Mouse (Mus musculus): ENCODE results near the gene Ndel1.

Ndel1 gene

DNA sequence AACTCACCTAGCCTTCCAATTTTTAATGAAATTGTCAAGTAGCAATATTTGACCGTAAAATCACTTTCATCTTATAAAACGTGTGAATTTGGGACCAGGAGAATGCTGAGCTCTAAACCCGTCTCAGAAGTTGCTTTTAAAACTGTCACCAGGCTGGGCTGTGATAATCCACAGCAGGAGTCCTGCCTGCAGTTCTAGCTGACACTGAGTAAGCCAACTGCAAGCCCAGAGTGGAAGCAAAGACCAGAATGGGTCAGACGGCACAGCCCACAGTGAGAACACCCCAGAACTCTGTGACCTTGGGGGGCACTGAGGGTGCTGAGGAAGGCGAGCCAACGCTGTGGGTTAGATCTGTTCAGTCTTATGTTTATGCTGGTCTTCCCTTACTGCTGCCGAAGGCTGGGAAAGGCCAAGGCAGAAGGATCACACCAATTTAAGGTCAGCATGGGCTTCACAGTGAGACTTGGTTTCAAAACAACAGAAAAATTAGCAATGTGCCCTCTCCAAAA is 95.5 kb downstream of the Ndel1 start:
- no peak for DNase-seq (ENCODE audit: low read depth)

All from c-Kit-positive CD71-positive TER-119-negative erythroid progenitor cells, embryonic 14.5 days (primary cell).